Mouse (Mus musculus) intestine, embryonic 14.5 days (tissue): ENCODE measurements at regions not wholly inside any gene's neighbourhood (a gene's known extent, or its start where the extent isn't known, plus 50 kb on each side); places are given as distances from the start of the nearest gene placed in this dataset.

Experiments
- ATAC-seq: fragments of 200-750 bp; cut with Nextera tagmentation; replicated peaks from 2 replicates; pipeline ENCODE4 v1.8.0; 2017; ENCODE audit warnings: low read depth, moderate number of reproducible peaks, moderate TSS enrichment, moderate library complexity; ENCODE audit not compliant: low FRiP score, low TSS enrichment
- DNase-seq: peaks from one replicate; pipeline ENCODE4 v3.0.0-alpha.2; 2018; ENCODE audit warnings: low spot score
- H3K27ac ChIP-seq: fragments of 300-500 bp; sonication (generic); 2 replicates; pipeline ENCODE4 v1.5.1; 2014; ENCODE audit warnings: low read depth, mild to moderate bottlenecking, control low read depth
- H3K27me3 ChIP-seq: fragments of 300-500 bp; sonication (generic); replicated peaks from 2 replicates; pipeline ENCODE4 v1.6.1; 2014; ENCODE audit warnings: low read length, control low read depth; ENCODE audit not compliant: control insufficient read depth, insufficient read depth
- H3K36me3 ChIP-seq: fragments of 300-500 bp; sonication (generic); 2 replicates; pipeline ENCODE4 v1.6.1; 2014; ENCODE audit warnings: low read length, control low read depth; ENCODE audit not compliant: control insufficient read depth, insufficient read depth
- H3K4me1 ChIP-seq: fragments of 300-500 bp; sonication (generic); replicated peaks from 2 replicates; pipeline ENCODE4 v1.6.1; 2014; ENCODE audit warnings: low read length, control low read depth, mixed read lengths; ENCODE audit not compliant: control insufficient read depth, insufficient read depth
- H3K4me2 ChIP-seq: fragments of 300-500 bp; sonication (generic); 2 replicates; pipeline ENCODE4 v1.6.1; 2014; ENCODE audit warnings: low read length
- H3K4me3 ChIP-seq: fragments of 300-500 bp; sonication (generic); 2 replicates; pipeline ENCODE4 v1.5.1; 2014; ENCODE audit warnings: low read depth, low read length, control low read depth, mixed read lengths
- H3K9ac ChIP-seq: fragments of 300-500 bp; sonication (generic); 2 replicates; pipeline ENCODE4 v1.6.1; 2014; ENCODE audit warnings: mild to moderate bottlenecking, low read length
- H3K9me3 ChIP-seq: fragments of 300-500 bp; sonication (generic); 2 replicates; pipeline ENCODE4 v1.6.1; 2016; ENCODE audit warnings: low read length, control low read depth; ENCODE audit not compliant: control insufficient read depth
- WGBS: fragments of 180-500 bp; shearing (Covaris S2); extraction: QIAGEN DNeasy Blood & Tissue Kit; methylation state at CpG from one replicate; pipeline ENCODE4 v1.1.7; 2014; 5-methylcytosine and 5-hydroxymethylcytosine counted together

GRCm38 (mm10) chr13:102392868-102393661 is 300.3 kb upstream of the Cd180 start:
- Histone ChIP-seq H3K4me3 (no peak overlapping the region), H3K36me3 (no peaks in the 10 kb centered on the region), H3K9me3 (no peaks in the 10 kb centered on the region), H3K27ac (no peak overlapping the region), H3K4me1 (peaks cover 6% of the 10 kb centered on the region; the same call in 1 of the 2 replicates), H3K4me2 (no peak overlapping the region), H3K27me3 (no peaks in the 10 kb centered on the region), H3K9ac (no peak overlapping the region)
- ATAC-seq (no peak), DNase-seq (no peak)
- WGBS, result 50% methylated on average over 10 of the region's 10 CpGs

DNA sequence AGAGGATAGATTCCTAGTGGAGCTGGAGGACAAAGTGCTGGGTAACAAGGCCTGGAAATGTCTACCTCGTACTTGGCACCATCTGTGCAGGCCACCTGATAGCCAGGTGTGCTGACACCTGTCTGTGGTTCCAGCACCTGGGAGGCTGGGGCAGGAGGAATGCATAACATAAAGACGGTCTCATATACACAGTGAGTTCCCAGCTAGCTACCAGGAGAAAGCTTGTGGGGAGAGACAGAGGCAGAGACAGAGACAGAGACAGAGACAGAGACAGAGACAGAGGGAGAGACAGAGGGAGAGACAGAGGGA is 299.7 kb upstream of the Cd180 start:
- Histone ChIP-seq H3K36me3 (no peaks in the 10 kb centered on the region), H3K9me3 (no peaks in the 10 kb centered on the region), H3K4me1 (peaks cover 6% of the 10 kb centered on the region; the same call in 1 of the 2 replicates), H3K27ac (no peak overlapping the region), H3K27me3 (no peaks in the 10 kb centered on the region), H3K4me2 (no peak overlapping the region), H3K9ac (no peak overlapping the region), H3K4me3 (no peak overlapping the region)
- no peak for ATAC-seq
- no peak for DNase-seq
- 62% methylated on average over 2 of the region's 2 CpGs for WGBS

- no peaks in the 10 kb centered on the region for H3K36me3 ChIP-seq
- DNase-seq, result no peak
These were observed 299.3 kb upstream of the Cd180 start for GRCm38 (mm10) chr13:102394057-102394456.

DNA sequence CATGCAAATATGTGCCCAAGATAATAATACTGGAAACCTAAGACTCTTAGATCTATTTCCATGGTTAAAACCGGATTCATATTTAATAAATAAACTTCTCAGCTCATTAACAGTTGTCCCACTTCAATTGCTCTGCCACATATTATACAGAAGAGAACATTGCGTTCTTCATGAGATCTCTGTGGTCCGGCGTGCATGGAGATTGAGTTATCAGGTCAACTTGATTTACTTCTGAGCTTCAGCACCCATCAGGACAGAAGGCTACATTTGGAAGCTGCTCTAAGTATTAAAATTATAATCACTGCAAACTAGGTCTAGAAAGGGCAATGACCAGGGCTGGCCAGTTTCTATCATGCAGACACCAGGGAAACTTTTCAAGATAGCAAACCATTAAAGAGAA is 295.9 kb upstream of the Cd180 start:
- Histone ChIP-seq H3K36me3 (no peaks in the 10 kb centered on the region), H3K4me1 (peaks cover 6% of the 10 kb centered on the region; the same call in 1 of the 2 replicates), H3K27me3 (no peaks in the 10 kb centered on the region), H3K4me2 (no peak overlapping the region), H3K9me3 (no peaks in the 10 kb centered on the region), H3K27ac (no peak overlapping the region), H3K4me3 (no peak overlapping the region), H3K9ac (no peak overlapping the region)
- ATAC-seq (no peak), DNase-seq (no peak)
- WGBS, result 93% methylated on average over 4 of the region's 4 CpGs

More at GRCm38 (mm10) chr13:102394057-102394456, 299.3 kb upstream of the Cd180 start:
- no peak for ATAC-seq
- H3K4me3 ChIP-seq, result no peak overlapping the region
- no peaks in the 10 kb centered on the region for H3K27me3 ChIP-seq
- H3K4me1 ChIP-seq, result peaks cover 6% of the 10 kb centered on the region; the same call in 1 of the 2 replicates
- H3K9ac ChIP-seq, result no peak overlapping the region
- 69% methylated on average over 3 of the region's 3 CpGs for WGBS
- H3K4me2 ChIP-seq, result no peak overlapping the region
- no peak overlapping the region for H3K27ac ChIP-seq
- H3K9me3 ChIP-seq, result no peaks in the 10 kb centered on the region

DNA sequence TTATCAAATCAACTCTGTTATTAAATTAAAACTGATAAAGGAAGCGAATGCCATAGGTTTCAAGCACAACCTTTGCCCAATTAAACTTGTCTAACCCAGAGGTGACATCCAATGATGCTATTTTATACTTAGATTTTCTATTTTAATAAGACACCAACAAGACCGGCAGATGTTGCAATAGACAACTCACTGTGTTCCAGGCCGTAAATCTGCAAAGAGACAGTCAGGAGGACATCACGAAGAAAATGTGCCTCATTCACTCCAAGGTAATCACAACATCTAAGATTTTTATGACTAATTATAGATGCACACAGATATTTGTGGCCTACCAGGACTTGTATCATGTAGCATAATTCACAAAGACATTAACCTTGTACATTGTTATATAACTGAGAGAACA is 281.5 kb upstream of the Cd180 start:
- 84% methylated on average over 4 of the region's 4 CpGs for WGBS
- H3K27ac ChIP-seq, result no peak overlapping the region
- no peak overlapping the region for H3K9ac ChIP-seq
- H3K4me2 ChIP-seq, result no peak overlapping the region
- H3K4me1 ChIP-seq, result no peaks in the 10 kb centered on the region
- ATAC-seq (no peak), DNase-seq (no peak)
- H3K9me3 ChIP-seq, result no peaks in the 10 kb centered on the region
- no peak overlapping the region for H3K4me3 ChIP-seq
- H3K27me3 ChIP-seq, result no peaks in the 10 kb centered on the region
- H3K36me3 ChIP-seq, result no peaks in the 10 kb centered on the region

GRCm38 (mm10) chr13:102434372-102434954 is 258.9 kb upstream of the Cd180 start:
- Histone ChIP-seq H3K4me1 (peaks cover 12% of the 10 kb centered on the region; the same call in 1 of the 2 replicates), H3K27me3 (no peaks in the 10 kb centered on the region), H3K9me3 (no peaks in the 10 kb centered on the region), H3K9ac (no peak overlapping the region), H3K27ac (no peak overlapping the region), H3K36me3 (no peaks in the 10 kb centered on the region), H3K4me3 (no peak overlapping the region), H3K4me2 (no peak overlapping the region)
- WGBS, result 28% methylated on average over 3 of the region's 3 CpGs
- no peak for DNase-seq
- ATAC-seq, result no peak

DNA sequence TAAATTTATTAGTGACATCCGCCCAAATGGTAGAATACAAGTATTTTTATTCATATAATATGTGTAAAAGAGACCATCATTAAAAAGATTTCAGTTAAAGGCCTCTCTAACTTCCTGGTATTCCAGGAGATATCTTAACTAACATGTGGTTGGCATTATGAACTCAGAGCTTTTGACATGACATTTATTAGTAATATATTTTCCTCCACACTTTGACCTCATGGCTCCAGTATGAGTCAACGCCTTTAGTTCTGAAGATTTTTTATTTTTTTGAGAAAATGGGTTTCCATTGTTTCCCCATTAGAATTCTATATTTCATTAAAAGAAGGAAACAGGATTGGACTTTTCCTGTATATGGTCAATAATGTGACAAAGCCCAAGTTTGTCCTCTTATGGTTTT is 250.7 kb upstream of the Cd180 start:
- Histone ChIP-seq H3K36me3 (no peaks in the 10 kb centered on the region), H3K4me3 (no peak overlapping the region), H3K4me1 (no peaks in the 10 kb centered on the region), H3K27ac (no peak overlapping the region), H3K9me3 (no peaks in the 10 kb centered on the region), H3K9ac (no peak overlapping the region), H3K4me2 (no peak overlapping the region), H3K27me3 (no peaks in the 10 kb centered on the region)
- WGBS, result 75% methylated on average over 2 of the region's 2 CpGs
- DNase-seq (no peak), ATAC-seq (no peak)

GRCm38 (mm10) chr13:102447310-102447709 is 246.0 kb upstream of the Cd180 start:
- H3K4me2 ChIP-seq, result no peak overlapping the region
- H3K4me1 ChIP-seq, result no peaks in the 10 kb centered on the region
- H3K9ac ChIP-seq, result no peak overlapping the region
- H3K36me3 ChIP-seq, result no peaks in the 10 kb centered on the region
- no peak overlapping the region for H3K4me3 ChIP-seq
- no peak overlapping the region for H3K27ac ChIP-seq
- no peaks in the 10 kb centered on the region for H3K27me3 ChIP-seq
- no peaks in the 10 kb centered on the region for H3K9me3 ChIP-seq
- ATAC-seq (no peak), DNase-seq (no peak)
- WGBS, result 60% methylated on average over 5 of the region's 5 CpGs
